Mouse (Mus musculus): ENCODE measurements around the gene Iqck. TPM values are rescaled to one million over a fixed set of nuclear protein-coding genes. Genes with fewer than 3 reads are reported as not detected.
A peak's percentile ranks its signal among the peaks of the same experiment; 100 is the strongest.

Iqck gene
- polyA plus RNA-seq, 1 experiment from 2014 or later = 3.7 TPM

GRCm38 (mm10) chr7:118982586-118982985 is 127.0 kb downstream of the Iqck start:
- 66% methylated on average over 4 of the region's 4 CpGs for WGBS
- Histone ChIP-seq H3K36me3 (ENCODE audit: control insufficient read depth, insufficient read depth, low read length) (peaks cover 2% of the 10 kb centered on the region; the same call in 1 of the 2 replicates), H3K4me3 (ENCODE audit: low read length) (no peak overlapping the region), H3K4me1 (replicated peaks; ENCODE audit: control insufficient read depth, insufficient read depth, low read length) (no peaks in the 10 kb centered on the region), H3K27ac (ENCODE audit: low read length) (no peak overlapping the region), H3K4me2 (ENCODE audit: low read depth, low read length) (no peak overlapping the region), H3K27me3 (ENCODE audit: control insufficient read depth, insufficient read depth, low read depth, low read length) (no peaks in the 10 kb centered on the region), H3K9ac (ENCODE audit: low read length) (no peak overlapping the region), H3K9me3 (ENCODE audit: control insufficient read depth, low read length) (no peaks in the 10 kb centered on the region)
- no peak for ATAC-seq (ENCODE audit: low read depth)

- no peaks in the 10 kb centered on the region for H3K27me3 ChIP-seq (ENCODE audit: control insufficient read depth, insufficient read depth, low read depth, low read length)
- WGBS = 70% methylated on average over 19 of the region's 19 CpGs
- no peak for ATAC-seq (ENCODE audit: low read depth)
These were observed 128.4 kb downstream of the Iqck start for GRCm38 (mm10) chr7:118983961-118984360.

GRCm38 (mm10) chr7:118985786-118986185 is 130.2 kb downstream of the Iqck start:
- no peaks in the 10 kb centered on the region for H3K9me3 ChIP-seq (ENCODE audit: control insufficient read depth, low read length)
- no peaks in the 10 kb centered on the region for H3K4me1 ChIP-seq (replicated peaks; ENCODE audit: control insufficient read depth, insufficient read depth, low read length)
- no peak for ATAC-seq (ENCODE audit: low read depth)
- H3K4me2 ChIP-seq (ENCODE audit: low read depth, low read length) = no peak overlapping the region
- H3K27ac ChIP-seq (ENCODE audit: low read length) = no peak overlapping the region
- H3K36me3 ChIP-seq (ENCODE audit: control insufficient read depth, insufficient read depth, low read length) = peaks cover 2% of the 10 kb centered on the region; the same call in 1 of the 2 replicates
- no peaks in the 10 kb centered on the region for H3K27me3 ChIP-seq (ENCODE audit: control insufficient read depth, insufficient read depth, low read depth, low read length)
- 81% methylated on average over 4 of the region's 4 CpGs for WGBS
- H3K9ac ChIP-seq (ENCODE audit: low read length) = no peak overlapping the region
- H3K4me3 ChIP-seq (ENCODE audit: low read length) = no peak overlapping the region

More at GRCm38 (mm10) chr7:118983961-118984360, 128.4 kb downstream of the Iqck start:
- Histone ChIP-seq H3K4me2 (ENCODE audit: low read depth, low read length) (no peak overlapping the region), H3K9ac (ENCODE audit: low read length) (no peak overlapping the region), H3K36me3 (ENCODE audit: control insufficient read depth, insufficient read depth, low read length) (peaks cover 2% of the 10 kb centered on the region; the same call in 1 of the 2 replicates), H3K4me3 (ENCODE audit: low read length) (no peak overlapping the region), H3K4me1 (replicated peaks; ENCODE audit: control insufficient read depth, insufficient read depth, low read length) (no peaks in the 10 kb centered on the region), H3K9me3 (ENCODE audit: control insufficient read depth, low read length) (no peaks in the 10 kb centered on the region), H3K27ac (ENCODE audit: low read length) (no peak overlapping the region)

- H3K36me3 ChIP-seq (ENCODE audit: control insufficient read depth, insufficient read depth, low read length) = peaks cover 2% of the 10 kb centered on the region; the same call in 1 of the 2 replicates
- no peaks in the 10 kb centered on the region for H3K9me3 ChIP-seq (ENCODE audit: control insufficient read depth, low read length)
- no peak overlapping the region for H3K4me2 ChIP-seq (ENCODE audit: low read depth, low read length)
- H3K27ac ChIP-seq (ENCODE audit: low read length) = no peak overlapping the region
- WGBS = 79% methylated on average over 4 of the region's 4 CpGs
- H3K9ac ChIP-seq (ENCODE audit: low read length) = no peak overlapping the region
- no peaks in the 10 kb centered on the region for H3K4me1 ChIP-seq (replicated peaks; ENCODE audit: control insufficient read depth, insufficient read depth, low read length)
- H3K4me3 ChIP-seq (ENCODE audit: low read length) = no peak overlapping the region
- no peaks in the 10 kb centered on the region for H3K27me3 ChIP-seq (ENCODE audit: control insufficient read depth, insufficient read depth, low read depth, low read length)
- ATAC-seq (ENCODE audit: low read depth) = no peak
These were observed 130.8 kb downstream of the Iqck start for GRCm38 (mm10) chr7:118986369-118986768.

GRCm38 (mm10) chr7:118989275-118989856 is 133.8 kb downstream of the Iqck start:
- H3K27me3 ChIP-seq (ENCODE audit: control insufficient read depth, insufficient read depth, low read depth, low read length) = no peaks in the 10 kb centered on the region
- no peak overlapping the region for H3K4me2 ChIP-seq (ENCODE audit: low read depth, low read length)
- no peak overlapping the region for H3K4me3 ChIP-seq (ENCODE audit: low read length)
- H3K4me1 ChIP-seq (replicated peaks; ENCODE audit: control insufficient read depth, insufficient read depth, low read length) = peaks cover 17% of the 10 kb centered on the region
- no peak overlapping the region for H3K9ac ChIP-seq (ENCODE audit: low read length)
- no peaks in the 10 kb centered on the region for H3K9me3 ChIP-seq (ENCODE audit: control insufficient read depth, low read length)
- H3K27ac ChIP-seq (ENCODE audit: low read length) = no peak overlapping the region
- WGBS = 61% methylated on average over 5 of the region's 5 CpGs
- H3K36me3 ChIP-seq (ENCODE audit: control insufficient read depth, insufficient read depth, low read length) = no peaks in the 10 kb centered on the region
- ATAC-seq (ENCODE audit: low read depth) = no peak

- Histone ChIP-seq H3K4me1 (replicated peaks; ENCODE audit: control insufficient read depth, insufficient read depth, low read length) (peaks cover 18% of the 10 kb centered on the region), H3K36me3 (ENCODE audit: control insufficient read depth, insufficient read depth, low read length) (no peaks in the 10 kb centered on the region), H3K27ac (ENCODE audit: low read length) (no peak overlapping the region), H3K9me3 (ENCODE audit: control insufficient read depth, low read length) (no peaks in the 10 kb centered on the region), H3K9ac (ENCODE audit: low read length) (no peak overlapping the region), H3K27me3 (ENCODE audit: control insufficient read depth, insufficient read depth, low read depth, low read length) (no peaks in the 10 kb centered on the region), H3K4me2 (ENCODE audit: low read depth, low read length) (no peak overlapping the region), H3K4me3 (ENCODE audit: low read length) (no peak overlapping the region)
- ATAC-seq (ENCODE audit: low read depth) = no peak
- WGBS = 78% methylated on average over 6 of the region's 6 CpGs
These were observed 134.7 kb downstream of the Iqck start for GRCm38 (mm10) chr7:118990282-118990681.

- ATAC-seq (ENCODE audit: low read depth) = no peak
- no peak overlapping the region for H3K4me3 ChIP-seq (ENCODE audit: low read length)
- WGBS = 43% methylated on average over 4 of the region's 4 CpGs
- H3K9ac ChIP-seq (ENCODE audit: low read length) = no peak overlapping the region
- no peak overlapping the region for H3K27ac ChIP-seq (ENCODE audit: low read length)
- H3K4me2 ChIP-seq (ENCODE audit: low read depth, low read length) = no peak overlapping the region
- H3K4me1 ChIP-seq (replicated peaks; ENCODE audit: control insufficient read depth, insufficient read depth, low read length) = peaks cover 24% of the 10 kb centered on the region
- H3K36me3 ChIP-seq (ENCODE audit: control insufficient read depth, insufficient read depth, low read length) = no peaks in the 10 kb centered on the region
- H3K27me3 ChIP-seq (ENCODE audit: control insufficient read depth, insufficient read depth, low read depth, low read length) = peaks cover 3% of the 10 kb centered on the region
- H3K9me3 ChIP-seq (ENCODE audit: control insufficient read depth, low read length) = no peaks in the 10 kb centered on the region
These were observed 135.9 kb downstream of the Iqck start for GRCm38 (mm10) chr7:118991341-118991884.

- Histone ChIP-seq H3K9ac (ENCODE audit: low read length) (no peak overlapping the region), H3K27me3 (ENCODE audit: control insufficient read depth, insufficient read depth, low read depth, low read length) (peaks cover 3% of the 10 kb centered on the region), H3K4me2 (ENCODE audit: low read depth, low read length) (no peak overlapping the region), H3K36me3 (ENCODE audit: control insufficient read depth, insufficient read depth, low read length) (no peaks in the 10 kb centered on the region), H3K4me1 (replicated peaks; ENCODE audit: control insufficient read depth, insufficient read depth, low read length) (peaks cover 24% of the 10 kb centered on the region), H3K27ac (ENCODE audit: low read length) (no peak overlapping the region), H3K4me3 (ENCODE audit: low read length) (no peak overlapping the region), H3K9me3 (ENCODE audit: control insufficient read depth, low read length) (no peaks in the 10 kb centered on the region)
- ATAC-seq (ENCODE audit: low read depth) = no peak
- WGBS = 47% methylated on average over 6 of the region's 6 CpGs
These were observed 136.6 kb downstream of the Iqck start for GRCm38 (mm10) chr7:118992080-118992560.

GRCm38 (mm10) chr7:118992623-118993405 is 137.3 kb downstream of the Iqck start:
- Histone ChIP-seq H3K9ac (ENCODE audit: low read length) (no peak overlapping the region), H3K27me3 (ENCODE audit: control insufficient read depth, insufficient read depth, low read depth, low read length) (peaks cover 3% of the 10 kb centered on the region), H3K4me3 (ENCODE audit: low read length) (no peak overlapping the region), H3K4me2 (ENCODE audit: low read depth, low read length) (peak overlapping the region; percentile 98), H3K36me3 (ENCODE audit: control insufficient read depth, insufficient read depth, low read length) (no peaks in the 10 kb centered on the region), H3K9me3 (ENCODE audit: control insufficient read depth, low read length) (no peaks in the 10 kb centered on the region), H3K27ac (ENCODE audit: low read length) (no peak overlapping the region), H3K4me1 (replicated peaks; ENCODE audit: control insufficient read depth, insufficient read depth, low read length) (peaks cover 24% of the 10 kb centered on the region)
- 56% methylated on average over 13 of the region's 13 CpGs for WGBS
- no peak for ATAC-seq (ENCODE audit: low read depth)

Data from lung, embryonic 16.5 days (tissue).